Mouse (Mus musculus) lung, postnatal 0 days (tissue): ENCODE results near the gene Gm9195.

ENCODE experiments used
- CTCF ChIP-seq: IDR thresholded peaks from 2 replicates; pipeline ENCODE4 v1.5.1; 2016; ENCODE audit warnings: antibody characterized with exemption, mild to moderate bottlenecking
- EP300 ChIP-seq: IDR thresholded peaks from 2 replicates; pipeline ENCODE4 v1.6.1; 2016; ENCODE audit warnings: antibody characterized with exemption, mild to moderate bottlenecking, control low read depth

- TF ChIP-seq EP300 (no peak), CTCF (peak; percentile 88)
These were observed 24.7 kb upstream of the Gm9195 start for GRCm38 (mm10) chr14:72516376-72516775.
